Mouse (Mus musculus) CD8-positive naive resting alpha-beta T cell, adult 57 days (primary cell): ENCODE measurements around the gene Atp11b. TPM values are rescaled to one million over a fixed set of nuclear protein-coding genes. Genes with fewer than 3 reads are reported as not detected.

Experiments
- total RNA-seq: library from RNA; stranded (reverse); gene quantifications from one replicate; pipeline ENCODE4 v1.2.4, GENCODE M21; 2023

Gene Atp11b
- total RNA-seq = 245 TPM

DNA sequence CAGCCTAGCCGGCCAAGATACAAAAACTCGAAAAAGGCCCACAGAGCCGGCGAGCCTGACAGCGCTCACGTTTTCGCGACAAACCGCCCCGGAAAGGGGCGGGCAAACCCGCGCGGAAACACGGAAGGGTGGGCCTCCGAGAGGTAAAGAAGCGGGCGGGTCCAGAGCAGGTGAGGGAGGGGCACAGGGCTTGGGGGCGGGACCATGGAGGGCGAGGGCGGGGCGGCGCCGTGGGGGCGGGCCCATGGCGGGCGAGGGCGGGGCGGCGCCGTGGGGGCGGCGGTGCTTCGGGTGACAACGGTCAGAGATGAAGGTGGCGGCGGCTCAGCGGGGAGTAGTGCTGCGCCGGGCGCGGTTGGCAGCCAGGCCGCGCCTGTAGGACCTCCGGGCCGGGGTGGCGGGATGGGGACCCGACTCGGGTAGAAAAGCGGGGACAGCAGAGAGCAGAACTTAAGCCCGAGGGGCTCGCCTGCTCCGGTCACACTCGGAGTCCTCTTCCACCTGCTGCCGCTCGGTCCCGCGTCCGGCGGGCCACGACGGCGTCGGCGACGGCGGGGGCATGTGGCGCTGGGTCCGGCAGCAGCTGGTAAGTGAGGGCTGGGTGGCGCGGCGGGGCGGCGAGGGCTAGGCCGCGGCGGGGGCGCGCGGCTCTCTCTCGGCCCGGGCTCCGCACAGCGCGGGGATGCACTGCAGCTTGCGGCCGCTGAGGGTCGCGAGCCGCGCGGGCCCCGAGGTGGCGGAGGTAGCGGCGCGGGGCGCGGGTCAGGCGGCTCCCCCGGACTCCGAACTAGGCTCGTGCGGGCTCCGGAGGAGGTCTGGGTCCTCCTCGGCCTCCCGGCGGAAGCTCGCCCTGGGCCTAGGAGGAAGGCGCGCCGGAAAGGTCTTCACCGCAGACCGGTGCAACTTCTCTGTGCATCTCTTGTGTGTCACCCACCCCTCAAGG is at the start of gene Atp11b:
TSS of gene Atp11b (plus strand) at position 282 of the 943 bp plus-strand sequence.

Other genes with a start within 250 kb of the Atp11b start
- 66.1 TPM for gene Dcun1d1, start 183.3 kb downstream of the Atp11b start, total RNA-seq
- 31.7 TPM for gene Mccc1, start 246.6 kb downstream of the Atp11b start, total RNA-seq